Mouse (Mus musculus): Measurements from ENCODE around the gene Cdkal1. TPM values are rescaled to one million over a fixed set of nuclear protein-coding genes. Genes with fewer than 3 reads are reported as not detected.

Gene Cdkal1
- polyA plus RNA-seq, 2 experiments: 10.8 to 29.8 TPM

DNA sequence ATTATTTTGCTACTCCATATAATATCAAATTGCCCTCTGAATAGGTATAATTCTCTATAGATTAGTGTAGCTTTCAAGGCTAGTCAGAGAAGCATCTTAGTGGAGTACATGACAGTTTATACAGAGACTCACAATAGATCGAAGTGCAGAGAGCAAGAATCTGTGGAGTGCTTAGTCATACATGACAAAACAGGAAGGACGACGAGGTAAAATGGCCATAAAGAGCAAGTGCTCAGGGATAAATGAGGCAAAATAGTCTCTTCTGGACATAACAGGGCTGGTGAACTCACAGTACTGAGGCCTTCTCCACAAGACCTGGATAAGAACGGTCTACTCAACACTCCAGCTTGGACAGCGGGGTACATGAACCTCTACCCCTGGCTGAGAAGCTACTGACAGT is 155.6 kb downstream of the Cdkal1 start:
- Histone ChIP-seq H3K36me3 (ENCODE audit: control insufficient read depth, insufficient read depth, low read length) (no peaks in the 10 kb centered on the region), H3K4me3 (replicated peaks; ENCODE audit: low read length) (no peak overlapping the region), H3K4me2 (replicated peaks; ENCODE audit: low read depth, low read length, severe bottlenecking) (no peak overlapping the region), H3K9ac (ENCODE audit: low read depth, low read length, severe bottlenecking) (no peak overlapping the region), H3K9me3 (ENCODE audit: control insufficient read depth, low read length) (no peaks in the 10 kb centered on the region), H3K27me3 (ENCODE audit: control insufficient read depth, insufficient read depth, low read length) (no peaks in the 10 kb centered on the region), H3K27ac (replicated peaks; ENCODE audit: low read depth, low read length) (no peak overlapping the region), H3K4me1 (ENCODE audit: control insufficient read depth, insufficient read depth, low read length) (no peaks in the 10 kb centered on the region)
- ATAC-seq (ENCODE audit: low FRiP score, low read depth): no peak
- WGBS: 94% methylated on average over 5 of the region's 5 CpGs
- no peak for DNase-seq (ENCODE audit: low spot score)
- no peak for TF ChIP-seq POLR2A (IDR thresholded peaks at IDR 0.05; ENCODE audit: borderline replicate concordance, extremely low read depth, insufficient read depth, insufficient read length)

DNA sequence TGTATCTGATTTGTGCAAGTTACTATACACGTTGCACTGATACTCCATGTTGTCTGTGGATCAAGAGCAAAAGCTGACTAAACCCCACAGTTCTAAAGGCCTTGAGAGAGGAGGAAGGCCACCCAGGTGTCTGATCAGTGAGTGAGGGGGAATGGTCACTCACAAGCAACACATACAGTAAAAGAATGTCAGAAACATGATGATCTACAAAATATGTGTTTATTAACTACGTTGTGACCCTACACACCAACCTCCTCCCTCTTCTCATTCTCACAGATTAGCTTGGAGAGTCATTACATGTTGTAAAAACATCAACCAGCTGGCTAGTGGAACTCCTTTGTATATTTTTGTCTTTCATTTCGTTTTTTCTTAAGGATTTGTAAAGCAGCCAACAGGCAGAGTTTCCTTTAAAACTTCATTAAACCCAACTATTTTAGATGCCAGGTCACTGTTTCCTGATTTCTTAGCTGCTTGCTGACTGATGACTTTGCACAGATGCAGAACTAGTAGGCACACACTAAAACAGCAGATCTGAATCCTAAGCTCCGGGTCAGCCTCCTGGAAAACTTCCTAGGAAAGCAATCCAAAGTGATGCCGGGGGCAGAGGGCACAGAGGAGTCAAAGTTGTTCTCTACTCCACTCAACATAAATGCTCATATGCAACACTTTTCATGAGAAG is 157.0 kb downstream of the Cdkal1 start:
- 52% methylated on average over 5 of the region's 5 CpGs for WGBS
- TF ChIP-seq POLR2A (IDR thresholded peaks at IDR 0.05; ENCODE audit: borderline replicate concordance, extremely low read depth, insufficient read depth, insufficient read length): no peak
- Histone ChIP-seq H3K36me3 (ENCODE audit: control insufficient read depth, insufficient read depth, low read length) (no peaks in the 10 kb centered on the region), H3K4me3 (replicated peaks; ENCODE audit: low read length) (no peak overlapping the region), H3K4me2 (replicated peaks; ENCODE audit: low read depth, low read length, severe bottlenecking) (no peak overlapping the region), H3K9me3 (ENCODE audit: control insufficient read depth, low read length) (no peaks in the 10 kb centered on the region), H3K9ac (ENCODE audit: low read depth, low read length, severe bottlenecking) (no peak overlapping the region), H3K4me1 (ENCODE audit: control insufficient read depth, insufficient read depth, low read length) (no peaks in the 10 kb centered on the region), H3K27ac (replicated peaks; ENCODE audit: low read depth, low read length) (no peak overlapping the region), H3K27me3 (ENCODE audit: control insufficient read depth, insufficient read depth, low read length) (no peaks in the 10 kb centered on the region)
- DNase-seq (ENCODE audit: low spot score) (no peak), ATAC-seq (ENCODE audit: low FRiP score, low read depth) (no peak)

DNA sequence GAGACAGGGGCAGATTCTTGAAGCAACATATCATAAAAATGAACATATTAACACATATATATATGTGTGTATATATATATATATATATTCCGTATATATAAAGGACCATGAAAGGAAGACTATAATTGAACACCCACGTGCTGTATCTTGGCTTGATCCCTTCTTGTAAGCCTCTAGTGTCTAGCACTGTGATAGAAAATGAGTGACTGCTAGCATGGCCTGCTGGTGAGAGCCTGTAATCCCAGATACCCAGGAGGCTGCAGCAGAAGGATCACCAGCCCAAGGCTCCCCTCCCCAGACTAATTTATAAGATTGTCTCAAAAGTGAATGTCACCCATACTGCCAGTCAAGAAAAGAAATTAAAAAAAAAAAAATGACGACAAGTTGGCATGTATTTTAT is 158.2 kb downstream of the Cdkal1 start:
- H3K4me1 ChIP-seq (ENCODE audit: control insufficient read depth, insufficient read depth, low read length): no peaks in the 10 kb centered on the region
- no peak overlapping the region for H3K27ac ChIP-seq (replicated peaks; ENCODE audit: low read depth, low read length)
- ATAC-seq (ENCODE audit: low FRiP score, low read depth) (no peak), DNase-seq (ENCODE audit: low spot score) (no peak)
- no peaks in the 10 kb centered on the region for H3K36me3 ChIP-seq (ENCODE audit: control insufficient read depth, insufficient read depth, low read length)
- H3K27me3 ChIP-seq (ENCODE audit: control insufficient read depth, insufficient read depth, low read length): no peaks in the 10 kb centered on the region
- no peak overlapping the region for H3K4me2 ChIP-seq (replicated peaks; ENCODE audit: low read depth, low read length, severe bottlenecking)
- no peaks in the 10 kb centered on the region for H3K9me3 ChIP-seq (ENCODE audit: control insufficient read depth, low read length)
- H3K9ac ChIP-seq (ENCODE audit: low read depth, low read length, severe bottlenecking): no peak overlapping the region
- H3K4me3 ChIP-seq (replicated peaks; ENCODE audit: low read length): no peak overlapping the region
- 85% methylated on average over 3 of the region's 3 CpGs for WGBS
- no peak for TF ChIP-seq POLR2A (IDR thresholded peaks at IDR 0.05; ENCODE audit: borderline replicate concordance, extremely low read depth, insufficient read depth, insufficient read length)

DNA sequence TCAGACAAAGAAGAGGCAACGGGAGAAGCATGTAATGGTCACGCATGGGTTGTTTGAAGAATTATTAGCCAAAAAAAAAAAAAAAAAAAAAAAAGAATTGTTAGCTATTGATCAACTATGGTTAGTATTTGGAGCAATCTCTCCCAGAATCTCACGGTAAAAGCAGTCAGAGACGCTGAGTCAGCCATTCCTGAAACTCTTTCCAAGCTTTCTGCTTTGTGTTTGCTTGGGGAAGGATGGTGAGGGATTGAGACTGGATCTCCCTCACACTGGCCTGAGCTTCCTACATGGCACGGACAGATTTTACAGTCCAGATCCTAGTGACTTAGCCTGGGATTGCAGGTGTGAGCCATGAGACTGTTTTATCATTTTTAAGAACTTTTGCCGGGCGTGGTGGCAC is 164.7 kb downstream of the Cdkal1 start:
- Histone ChIP-seq H3K9me3 (ENCODE audit: control insufficient read depth, low read length) (no peaks in the 10 kb centered on the region), H3K27ac (replicated peaks; ENCODE audit: low read depth, low read length) (no peak overlapping the region), H3K36me3 (ENCODE audit: control insufficient read depth, insufficient read depth, low read length) (no peaks in the 10 kb centered on the region), H3K9ac (ENCODE audit: low read depth, low read length, severe bottlenecking) (no peak overlapping the region), H3K27me3 (ENCODE audit: control insufficient read depth, insufficient read depth, low read length) (no peaks in the 10 kb centered on the region), H3K4me2 (replicated peaks; ENCODE audit: low read depth, low read length, severe bottlenecking) (no peak overlapping the region), H3K4me3 (replicated peaks; ENCODE audit: low read length) (no peak overlapping the region), H3K4me1 (ENCODE audit: control insufficient read depth, insufficient read depth, low read length) (no peaks in the 10 kb centered on the region)
- no peak for TF ChIP-seq POLR2A (IDR thresholded peaks at IDR 0.05; ENCODE audit: borderline replicate concordance, extremely low read depth, insufficient read depth, insufficient read length)
- WGBS: 89% methylated on average over 7 of the region's 7 CpGs
- no peak for DNase-seq (ENCODE audit: low spot score)
- ATAC-seq (ENCODE audit: low FRiP score, low read depth): no peak

DNA sequence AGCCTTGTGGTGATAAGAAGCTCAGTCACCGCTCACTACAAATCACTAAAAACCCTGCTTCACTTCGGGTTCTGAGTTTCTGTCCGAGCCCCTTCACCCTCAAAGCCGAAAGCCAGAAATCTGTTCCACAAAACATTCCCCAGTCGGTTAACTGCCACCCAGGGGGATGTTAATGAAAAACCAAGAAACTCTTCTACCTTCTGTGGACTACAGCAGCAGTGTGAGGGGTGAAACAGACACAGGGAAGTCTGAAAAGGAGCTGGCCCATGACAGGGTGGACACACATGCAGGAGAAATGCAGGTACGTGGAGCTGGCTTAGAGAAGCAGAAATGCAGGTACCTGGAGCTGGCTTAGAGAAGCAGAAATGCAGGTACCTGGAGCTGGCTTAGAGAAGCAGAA is 166.6 kb downstream of the Cdkal1 start:
- H3K4me2 ChIP-seq (replicated peaks; ENCODE audit: low read depth, low read length, severe bottlenecking): no peak overlapping the region
- H3K9ac ChIP-seq (ENCODE audit: low read depth, low read length, severe bottlenecking): no peak overlapping the region
- TF ChIP-seq POLR2A (IDR thresholded peaks at IDR 0.05; ENCODE audit: borderline replicate concordance, extremely low read depth, insufficient read depth, insufficient read length): no peak
- 65% methylated on average over 6 of the region's 6 CpGs for WGBS
- no peaks in the 10 kb centered on the region for H3K36me3 ChIP-seq (ENCODE audit: control insufficient read depth, insufficient read depth, low read length)
- DNase-seq (ENCODE audit: low spot score) (no peak), ATAC-seq (ENCODE audit: low FRiP score, low read depth) (no peak)
- H3K4me1 ChIP-seq (ENCODE audit: control insufficient read depth, insufficient read depth, low read length): no peaks in the 10 kb centered on the region
- H3K9me3 ChIP-seq (ENCODE audit: control insufficient read depth, low read length): no peaks in the 10 kb centered on the region
- no peak overlapping the region for H3K4me3 ChIP-seq (replicated peaks; ENCODE audit: low read length)
- no peak overlapping the region for H3K27ac ChIP-seq (replicated peaks; ENCODE audit: low read depth, low read length)
- no peaks in the 10 kb centered on the region for H3K27me3 ChIP-seq (ENCODE audit: control insufficient read depth, insufficient read depth, low read length)

Data from limb, embryonic 14.5 days (tissue).